Mouse (Mus musculus) heart, embryonic 10.5 days (tissue): ENCODE results near the gene Kdm2a. TPM values are rescaled to one million over a fixed set of nuclear protein-coding genes. Genes with fewer than 3 reads are reported as not detected.
A peak's percentile ranks its signal among the peaks of the same experiment; 100 is the strongest.

Experiments
- DNase-seq: peaks from one replicate; pipeline ENCODE4 v3.0.0-alpha.2; 2017; ENCODE audit warnings: low spot score
- H3K27ac ChIP-seq: fragments of 300-500 bp; sonication (generic); 2 replicates; pipeline ENCODE4 v1.5.1; 2016; ENCODE audit warnings: mild to moderate bottlenecking
- H3K27me3 ChIP-seq: fragments of 300-500 bp; sonication (generic); 2 replicates; pipeline ENCODE4 v1.6.1; 2016; ENCODE audit warnings: mild to moderate bottlenecking; ENCODE audit not compliant: poor library complexity, insufficient read depth, severe bottlenecking
- H3K36me3 ChIP-seq: fragments of 300-500 bp; sonication (generic); 2 replicates; pipeline ENCODE4 v1.6.1; 2016; ENCODE audit warnings: mild to moderate bottlenecking, moderate library complexity
- H3K4me1 ChIP-seq: fragments of 300-500 bp; sonication (generic); 2 replicates; pipeline ENCODE4 v1.6.1; 2016; ENCODE audit warnings: mild to moderate bottlenecking
- H3K4me3 ChIP-seq: fragments of 300-500 bp; sonication (generic); 2 replicates; pipeline ENCODE4 v1.5.1; 2016; ENCODE audit warnings: mild to moderate bottlenecking, moderate library complexity
- H3K9me3 ChIP-seq: fragments of 300-500 bp; sonication (generic); 2 replicates; pipeline ENCODE4 v1.6.1; 2016; ENCODE audit warnings: mild to moderate bottlenecking, moderate library complexity
- WGBS: fragments of 180-500 bp; shearing (Covaris S2); methylation state at CpG from one replicate; pipeline ENCODE4 v1.1.7; 2016; 5-methylcytosine and 5-hydroxymethylcytosine counted together
- polyA plus RNA-seq: library from polyadenylated mRNA; unstranded; fragments of >200 nt; fragmentation: Nextera tagmentation; extraction: Ambion mirVana; gene quantifications from 2 replicates; pipeline ENCODE4 v1.2.1, GENCODE M21; 2016

Gene Kdm2a
- polyA plus RNA-seq, 1 experiment from 2014 or later = 53.6 TPM

- WGBS = 82% methylated on average over 1 of the region's 1 CpGs
- Histone ChIP-seq H3K27me3 (no peaks in the 10 kb centered on the region), H3K4me3 (no peak overlapping the region), H3K36me3 (peaks cover 45% of the 10 kb centered on the region), H3K9me3 (no peaks in the 10 kb centered on the region), H3K4me1 (peaks cover 25% of the 10 kb centered on the region), H3K27ac (no peak overlapping the region)
- DNase-seq = no peak
Observed at GRCm38 (mm10) chr19:4433756-4434155, 35.7 kb upstream of the Kdm2a start.

DNA sequence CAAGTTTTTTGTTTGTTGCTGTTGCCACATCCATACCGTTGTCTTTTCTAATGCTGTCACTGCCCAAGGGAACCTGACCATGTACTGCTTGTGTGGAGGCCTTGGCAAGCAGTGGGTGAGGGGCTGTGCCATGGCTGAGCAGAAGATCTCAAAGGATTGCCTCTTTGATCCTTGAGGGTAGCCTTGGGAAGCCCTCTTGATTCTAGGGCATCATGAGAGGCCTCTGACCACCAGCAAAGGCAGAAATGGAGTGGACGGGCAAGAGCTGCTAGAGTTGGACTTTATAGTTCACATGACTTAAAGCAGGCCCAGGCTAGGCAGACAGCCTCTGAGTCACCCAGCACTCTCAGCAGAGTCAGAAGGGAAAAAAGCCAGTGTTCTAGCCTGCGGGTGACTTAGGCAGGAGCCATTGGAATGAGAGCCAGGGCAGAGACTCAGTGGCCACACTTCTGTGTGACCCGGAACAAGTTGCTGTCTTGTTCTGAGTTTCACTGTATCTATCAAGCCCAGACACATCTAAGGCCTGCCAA, 32.1 kb upstream of the Kdm2a start:
- 89% methylated on average over 4 of the region's 4 CpGs for WGBS
- DNase-seq = no peak
- H3K9me3 ChIP-seq = no peaks in the 10 kb centered on the region
- peaks cover 55% of the 10 kb centered on the region for H3K36me3 ChIP-seq
- H3K4me3 ChIP-seq = no peak overlapping the region
- no peaks in the 10 kb centered on the region for H3K4me1 ChIP-seq
- no peak overlapping the region for H3K27ac ChIP-seq
- H3K27me3 ChIP-seq = no peaks in the 10 kb centered on the region

DNA sequence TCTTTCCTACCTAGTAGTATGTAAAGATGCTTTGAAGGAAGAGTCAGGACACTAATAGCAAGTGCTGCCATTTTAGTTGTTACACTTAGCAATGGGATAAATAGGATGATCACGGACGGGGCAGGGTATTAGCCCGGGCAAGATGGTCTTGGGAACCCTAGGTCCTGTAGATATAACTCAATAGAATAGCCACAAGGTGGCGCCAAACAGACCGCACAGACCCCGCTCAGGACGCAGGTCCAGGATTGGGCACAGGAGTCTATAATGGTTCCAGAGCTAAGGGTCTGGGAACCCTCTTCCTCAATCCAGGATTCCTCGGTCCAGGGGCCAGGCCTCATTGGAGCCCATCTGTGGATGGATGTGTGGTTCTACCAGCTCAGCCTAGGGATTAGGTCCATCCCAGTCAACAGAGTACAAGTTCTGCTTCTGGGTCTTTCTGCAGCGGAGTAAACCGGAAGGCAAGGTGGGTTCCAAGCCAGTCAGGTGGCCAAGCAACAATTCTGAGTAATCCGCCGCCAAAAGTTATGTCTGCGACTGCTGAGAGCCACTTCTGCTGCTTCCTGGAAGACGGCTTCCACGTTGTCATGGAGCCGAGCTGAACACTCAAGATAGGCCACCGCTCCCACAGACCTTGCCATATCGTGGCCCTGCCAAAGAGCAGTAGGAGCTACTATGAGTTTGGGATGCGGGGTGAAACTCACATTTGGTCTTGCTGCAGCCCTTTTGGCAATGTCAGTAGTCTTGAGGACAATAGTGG, 27.7 kb upstream of the Kdm2a start:
- 67% methylated on average over 19 of the region's 19 CpGs for WGBS
- H3K4me3 ChIP-seq = no peak overlapping the region
- H3K27me3 ChIP-seq = no peaks in the 10 kb centered on the region
- no peak overlapping the region for H3K27ac ChIP-seq
- no peaks in the 10 kb centered on the region for H3K4me1 ChIP-seq
- no peak for DNase-seq
- no peaks in the 10 kb centered on the region for H3K9me3 ChIP-seq
- peaks cover 62% of the 10 kb centered on the region for H3K36me3 ChIP-seq

- peaks cover 54% of the 10 kb centered on the region for H3K36me3 ChIP-seq
- H3K4me1 ChIP-seq = no peaks in the 10 kb centered on the region
- WGBS = 74% methylated on average over 3 of the region's 3 CpGs
- no peak overlapping the region for H3K4me3 ChIP-seq
- no peak for DNase-seq
- no peak overlapping the region for H3K27ac ChIP-seq
- H3K9me3 ChIP-seq = no peaks in the 10 kb centered on the region
- H3K27me3 ChIP-seq = no peaks in the 10 kb centered on the region
Observed at GRCm38 (mm10) chr19:4423021-4423420, 24.9 kb upstream of the Kdm2a start.

- Histone ChIP-seq H3K4me3 (no peak overlapping the region), H3K9me3 (no peaks in the 10 kb centered on the region), H3K4me1 (no peaks in the 10 kb centered on the region), H3K27ac (no peak overlapping the region), H3K36me3 (peaks cover 51% of the 10 kb centered on the region), H3K27me3 (no peaks in the 10 kb centered on the region)
- DNase-seq = no peak
- WGBS = 90% methylated on average over 3 of the region's 3 CpGs
Observed at GRCm38 (mm10) chr19:4422581-4422980, 24.5 kb upstream of the Kdm2a start.

DNA sequence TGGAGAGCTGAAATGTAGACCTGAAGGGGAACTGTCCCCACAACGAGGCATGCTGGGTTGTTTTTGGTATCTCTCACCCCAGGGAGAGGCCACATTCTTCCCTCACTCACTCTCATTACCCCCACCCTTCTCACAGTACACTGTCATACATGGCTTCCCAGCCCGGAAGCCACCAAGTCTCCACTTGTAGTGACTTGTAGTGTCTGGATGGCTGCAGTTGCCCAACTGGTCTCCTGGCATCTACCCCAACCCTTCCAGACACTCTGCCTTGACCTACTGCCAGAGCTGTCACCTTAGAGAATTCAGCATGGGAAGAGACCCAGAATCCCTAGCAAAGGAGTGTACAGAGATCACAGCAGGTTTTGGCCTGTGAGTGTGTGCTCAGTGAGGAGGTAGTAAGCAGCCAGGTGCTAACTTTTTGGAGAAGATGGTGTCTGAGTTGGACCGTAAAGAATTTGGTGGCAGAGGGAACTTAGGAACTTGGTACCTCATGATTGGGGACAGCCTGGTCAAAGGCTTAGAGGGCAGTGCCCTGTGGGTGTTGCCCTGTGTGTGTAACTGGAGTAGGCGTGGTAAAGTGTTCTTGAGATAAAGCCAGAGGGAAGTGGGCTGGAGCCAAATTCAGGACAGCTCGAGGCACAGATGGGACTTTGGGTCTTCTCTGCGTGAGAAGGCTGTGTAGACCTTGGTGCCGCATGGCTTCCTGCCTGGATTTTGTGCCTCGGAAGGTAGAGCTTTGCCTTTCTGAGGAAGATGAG, 22.2 kb upstream of the Kdm2a start:
- no peaks in the 10 kb centered on the region for H3K9me3 ChIP-seq
- H3K4me3 ChIP-seq = no peak overlapping the region
- H3K4me1 ChIP-seq = no peaks in the 10 kb centered on the region
- H3K36me3 ChIP-seq = peaks cover 34% of the 10 kb centered on the region
- no peak for DNase-seq
- H3K27ac ChIP-seq = no peak overlapping the region
- 83% methylated on average over 8 of the region's 8 CpGs for WGBS
- H3K27me3 ChIP-seq = no peaks in the 10 kb centered on the region

GRCm38 (mm10) chr19:4419711-4420110, 21.6 kb upstream of the Kdm2a start:
- Histone ChIP-seq H3K27me3 (no peaks in the 10 kb centered on the region), H3K4me3 (no peak overlapping the region), H3K27ac (no peak overlapping the region), H3K36me3 (peaks cover 28% of the 10 kb centered on the region), H3K4me1 (no peaks in the 10 kb centered on the region), H3K9me3 (no peaks in the 10 kb centered on the region)
- DNase-seq = no peak
- WGBS = 90% methylated on average over 5 of the region's 5 CpGs

- DNase-seq = peak; percentile 22
- Histone ChIP-seq H3K27me3 (no peaks in the 10 kb centered on the region), H3K4me3 (no peak overlapping the region)
Observed at GRCm38 (mm10) chr19:4417713-4418112, 19.6 kb upstream of the Kdm2a start.

GRCm38 (mm10) chr19:4417183-4417582, 19.1 kb upstream of the Kdm2a start:
- Histone ChIP-seq H3K4me3 (no peak overlapping the region), H3K36me3 (peaks cover 14% of the 10 kb centered on the region; the same call in 1 of the 2 replicates), H3K4me1 (no peaks in the 10 kb centered on the region), H3K9me3 (no peaks in the 10 kb centered on the region), H3K27me3 (no peaks in the 10 kb centered on the region), H3K27ac (no peak overlapping the region)
- DNase-seq = peak; percentile 79
- WGBS = 0% methylated on average over 1 of the region's 1 CpGs

More at GRCm38 (mm10) chr19:4417713-4418112, 19.6 kb upstream of the Kdm2a start:
- Histone ChIP-seq H3K9me3 (no peaks in the 10 kb centered on the region), H3K27ac (no peak overlapping the region), H3K36me3 (peaks cover 19% of the 10 kb centered on the region; the same call in 1 of the 2 replicates), H3K4me1 (no peaks in the 10 kb centered on the region)

DNA sequence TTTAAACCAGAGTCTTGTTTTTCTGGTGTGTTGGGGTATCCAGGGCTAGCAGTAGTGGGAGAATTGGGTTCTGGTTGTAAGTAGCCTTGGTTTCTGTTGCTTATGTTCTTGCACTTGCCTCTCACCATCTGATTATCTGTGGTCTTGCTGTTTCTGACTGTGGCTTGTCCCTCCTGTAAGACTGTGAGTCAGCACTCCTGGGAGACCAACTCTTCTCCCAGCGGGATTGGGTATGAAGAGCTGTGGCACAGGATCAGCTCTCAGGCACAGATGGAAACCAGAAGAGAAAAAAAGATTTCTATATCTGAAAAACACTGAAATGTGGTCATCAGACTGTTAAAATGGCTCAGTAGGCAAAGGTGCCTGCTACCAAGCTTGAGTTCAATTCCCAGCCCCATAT, 16.5 kb upstream of the Kdm2a start:
- 57% methylated on average over 1 of the region's 1 CpGs for WGBS
- Histone ChIP-seq H3K27ac (no peak overlapping the region), H3K4me1 (no peaks in the 10 kb centered on the region)

DNA sequence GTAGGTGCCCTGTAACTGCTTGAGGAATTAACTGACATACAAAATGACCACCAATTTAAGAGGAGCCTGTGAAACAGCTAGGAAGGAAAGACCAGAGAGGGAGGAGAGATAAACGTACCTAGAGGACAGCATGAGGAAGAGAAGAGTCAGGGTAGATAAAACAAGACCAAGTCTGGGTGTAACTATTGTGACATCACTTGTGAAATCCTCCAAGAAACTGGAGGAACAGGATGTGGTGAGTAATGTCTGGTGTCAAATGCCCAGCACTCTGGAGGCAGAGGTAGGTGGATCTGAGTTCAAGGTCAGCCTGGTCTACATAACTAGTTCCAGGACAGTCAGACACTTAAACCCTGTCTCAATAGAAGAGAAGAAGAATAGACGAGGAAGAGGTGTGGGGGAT, 11.0 kb upstream of the Kdm2a start:
- WGBS = 46% methylated on average over 2 of the region's 2 CpGs
- H3K4me1 ChIP-seq = no peaks in the 10 kb centered on the region

More for the DNA sequence above, 16.5 kb upstream of the Kdm2a start:
- Histone ChIP-seq H3K36me3 (no peaks in the 10 kb centered on the region), H3K27me3 (no peaks in the 10 kb centered on the region; the same call in 1 of the 2 replicates), H3K9me3 (no peaks in the 10 kb centered on the region), H3K4me3 (no peak overlapping the region)
- DNase-seq = peak; percentile 46

DNA sequence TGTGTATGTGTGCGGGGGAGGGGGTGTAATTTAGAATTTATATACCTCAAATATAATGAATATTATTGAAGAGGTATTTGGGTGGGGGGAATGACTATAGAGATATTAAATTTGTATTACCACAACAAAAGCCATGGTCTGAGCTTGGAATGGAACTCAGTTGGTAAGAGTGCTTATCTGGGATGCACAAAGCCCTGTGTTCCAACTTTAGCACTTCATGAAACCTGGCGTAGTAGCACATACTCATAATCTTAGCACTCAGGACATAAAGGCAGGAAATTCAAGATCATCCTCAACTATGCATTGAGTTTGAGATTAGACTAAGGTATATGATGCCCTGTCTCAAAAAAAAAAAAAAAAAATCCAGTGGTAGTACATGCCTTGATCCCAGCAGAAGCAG, 6.8 kb upstream of the Kdm2a start:
- no peaks in the 10 kb centered on the region for H3K4me1 ChIP-seq
- DNase-seq = no peak
- WGBS = 78% methylated on average over 2 of the region's 2 CpGs
- peaks cover 3% of the 10 kb centered on the region; the same call in 1 of the 2 replicates for H3K36me3 ChIP-seq
- no peaks in the 10 kb centered on the region for H3K9me3 ChIP-seq
- H3K4me3 ChIP-seq = no peak overlapping the region
- H3K27ac ChIP-seq = no peak overlapping the region
- H3K27me3 ChIP-seq = no peaks in the 10 kb centered on the region; the same call in 1 of the 2 replicates

More for the DNA sequence above, 11.0 kb upstream of the Kdm2a start:
- H3K4me3 ChIP-seq = no peak overlapping the region
- no peaks in the 10 kb centered on the region for H3K9me3 ChIP-seq
- H3K27ac ChIP-seq = no peak overlapping the region
- no peaks in the 10 kb centered on the region for H3K36me3 ChIP-seq
- H3K27me3 ChIP-seq = no peaks in the 10 kb centered on the region; the same call in 1 of the 2 replicates
- DNase-seq = no peak

GRCm38 (mm10) chr19:4398959-4399358, 874 bp upstream of the Kdm2a start:
- Histone ChIP-seq H3K36me3 (peaks cover 3% of the 10 kb centered on the region; the same call in 1 of the 2 replicates), H3K27me3 (no peaks in the 10 kb centered on the region), H3K4me1 (peaks cover 20% of the 10 kb centered on the region), H3K9me3 (no peaks in the 10 kb centered on the region), H3K27ac (no peak overlapping the region), H3K4me3 (no peak overlapping the region)
- WGBS = 71% methylated on average over 4 of the region's 4 CpGs
- no peak for DNase-seq
